16 mouse cellular contexts compared by ENCODE assay signal in the genomic region with DNA sequence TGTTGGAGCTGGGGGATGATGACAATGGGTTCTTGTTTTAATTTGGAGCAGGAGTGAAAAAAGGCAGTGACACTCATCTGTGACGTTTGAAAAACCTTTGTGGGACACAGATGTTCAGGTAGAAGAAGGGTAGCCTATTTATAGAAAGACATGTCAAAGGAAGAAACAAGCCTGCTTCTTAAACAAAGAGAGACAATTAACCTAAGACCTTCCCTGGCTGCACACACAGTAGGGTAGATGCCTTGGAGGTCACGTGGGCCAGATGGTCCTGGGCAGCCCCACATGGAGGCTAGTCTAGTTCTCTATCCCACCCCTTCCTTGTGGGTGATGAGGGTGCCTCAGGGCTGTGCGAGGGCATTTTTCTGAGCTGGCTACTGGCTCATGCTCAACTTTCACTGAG. TPM values are rescaled to one million over a fixed set of nuclear protein-coding genes. Genes with fewer than 3 reads are reported as not detected.
A peak's percentile ranks its signal among the peaks of the same experiment; 100 is the strongest.
DNase-seq lines count a peak whose midpoint lies in the region; ATAC-seq and TF ChIP-seq lines count a peak whose summit lies in the region.
"Had no signal": no experiment of that assay in that cellular context is flagged by ENCODE, and none has a peak within 500 bp of the region (broad histone marks: within the 10 kb centered on the region; RNA-seq: fewer than 3 reads in every experiment).

No protein-coding gene starts in this region.

- H3K9ac ChIP-seq in hindbrain, embryonic 11.5 days (ENCODE audit: low read depth, low read length): no peak overlapping the region
- no peak overlapping the region for H3K9ac ChIP-seq in hindbrain, embryonic 12.5 days
- H3K9ac ChIP-seq in heart, adult 2 months (ENCODE audit: low read depth, low read length): no peak overlapping the region

- no peak overlapping the region for H3K27ac ChIP-seq in hindbrain, embryonic 11.5 days (ENCODE audit: low read depth, low read length)
- H3K27ac ChIP-seq in hindbrain, embryonic 12.5 days: no peak overlapping the region
- peak overlapping the region; percentile 26 for H3K27ac ChIP-seq in spleen, adult 2 months (ENCODE audit: insufficient read depth, low read length)
- no peak overlapping the region for H3K27ac ChIP-seq in heart, adult 2 months

- ATAC-seq in hindbrain, embryonic 11.5 days (ENCODE audit: low FRiP score): peak; percentile 59; the same call in 1 of the 2 replicates
- ATAC-seq in hindbrain, embryonic 12.5 days (ENCODE audit: low FRiP score): no peak

- intact Hi-C loops in heart, adult 2 months (cut with DNase I): no loop called here
- intact Hi-C loops in left cerebral cortex, postnatal 4 days (cut with DNase I): no loop called here

- H3K36me3 ChIP-seq in hindbrain, embryonic 11.5 days (ENCODE audit: control insufficient read depth, insufficient read depth, low read length): no peaks in the 10 kb centered on the region
- H3K36me3 ChIP-seq in hindbrain, embryonic 12.5 days: no peaks in the 10 kb centered on the region
- no peaks in the 10 kb centered on the region for H3K36me3 ChIP-seq in spleen, adult 2 months (ENCODE audit: control insufficient read depth, insufficient read depth, low read length)
- H3K36me3 ChIP-seq in heart, adult 2 months (ENCODE audit: control insufficient read depth, insufficient read depth, low read length): no peaks in the 10 kb centered on the region

- H3K4me2 ChIP-seq in hindbrain, embryonic 11.5 days (replicated peaks; ENCODE audit: low read depth, low read length): no peak overlapping the region
- no peak overlapping the region for H3K4me2 ChIP-seq in hindbrain, embryonic 12.5 days (replicated peaks)
- H3K4me2 ChIP-seq: heart, embryonic 11.5 days; liver, embryonic 11.5 days had no signal

- no peak for TF ChIP-seq EP300 in heart, adult 2 months (IDR thresholded peaks at IDR 0.05; ENCODE audit: insufficient read depth, low read depth, low read length)

- no peaks in the 10 kb centered on the region for H3K27me3 ChIP-seq in hindbrain, embryonic 11.5 days (ENCODE audit: control insufficient read depth, insufficient read depth, low read length)
- H3K27me3 ChIP-seq in hindbrain, embryonic 12.5 days: no peaks in the 10 kb centered on the region
- no peaks in the 10 kb centered on the region for H3K27me3 ChIP-seq in spleen, adult 2 months (ENCODE audit: control insufficient read depth, insufficient read depth, low read length)
- no peaks in the 10 kb centered on the region for H3K27me3 ChIP-seq in heart, adult 2 months (ENCODE audit: control insufficient read depth, insufficient read depth, low read length)

- WGBS in hindbrain, embryonic 11.5 days: 28% methylated on average over 3 of the region's 3 CpGs
- WGBS in hindbrain, embryonic 12.5 days: 28% methylated on average over 3 of the region's 3 CpGs
- WGBS in spleen, adult 2 months: 37% methylated on average over 3 of the region's 3 CpGs
- WGBS in heart, adult 2 months: 71% methylated on average over 3 of the region's 3 CpGs

- no peak for DNase-seq in hindbrain, embryonic 11.5 days (ENCODE audit: low spot score)
- DNase-seq in spleen, adult 2 months (ENCODE audit: low read depth in 1 of 2, low spot score in 2 of 2): no peak
- no peak for DNase-seq in spleen, postnatal 14 days (ENCODE audit: low spot score in 2 of 2)
- DNase-seq in induced T-regulatory cell, adult 2 months (ENCODE audit: low read depth): peak; percentile 74
- DNase-seq in heart, adult 2 months: no peak
- no peak for DNase-seq in left cerebral cortex, postnatal 4 days
- no peak for DNase-seq in cerebellum, adult 9-10 months
- DNase-seq: cerebellum, adult 2 months; embryo, embryonic 11 days; kidney, adult 9 months; right cerebral cortex, postnatal 4 days had no signal

- 0 out of 2 replicates have a peak, but pooled peaks cover 2% of the 10 kb centered on the region for H3K4me1 ChIP-seq in hindbrain, embryonic 11.5 days (replicated peaks; ENCODE audit: control insufficient read depth, insufficient read depth, low read length)
- peaks cover 14% of the 10 kb centered on the region for H3K4me1 ChIP-seq in hindbrain, embryonic 12.5 days
- H3K4me1 ChIP-seq in spleen, adult 2 months (ENCODE audit: control insufficient read depth, insufficient read depth, insufficient read length): peaks cover 29% of the 10 kb centered on the region; the same call in 1 of the 2 replicates
- peaks cover 9% of the 10 kb centered on the region for H3K4me1 ChIP-seq in heart, adult 2 months (ENCODE audit: control insufficient read depth, insufficient read depth, low read length)

- TF ChIP-seq POLR2A in spleen, adult 2 months (IDR thresholded peaks at IDR 0.05; ENCODE audit: low read depth, low read length): no peak
- TF ChIP-seq POLR2A in heart, adult 2 months (IDR thresholded peaks at IDR 0.05; ENCODE audit: insufficient read depth, low read depth, low read length): no peak

- TF ChIP-seq CTCF in spleen, adult 2 months (IDR thresholded peaks at IDR 0.05; ENCODE audit: extremely low read depth, insufficient read depth, insufficient read length, insufficient replicate concordance): no peak
- TF ChIP-seq CTCF in heart, adult 2 months (IDR thresholded peaks at IDR 0.05): no peak

- no peaks in the 10 kb centered on the region for H3K79me2 ChIP-seq in heart, adult 2 months (replicated peaks; ENCODE audit: control insufficient read depth, insufficient read depth, low read length)

- H3K9me3 ChIP-seq in hindbrain, embryonic 11.5 days (ENCODE audit: control insufficient read depth, low read length): no peaks in the 10 kb centered on the region
- no peaks in the 10 kb centered on the region for H3K9me3 ChIP-seq in hindbrain, embryonic 12.5 days (replicated peaks)

- no peak overlapping the region for H3K4me3 ChIP-seq in hindbrain, embryonic 11.5 days (ENCODE audit: low read depth, low read length)
- H3K4me3 ChIP-seq in hindbrain, embryonic 12.5 days: no peak overlapping the region
- H3K4me3 ChIP-seq in spleen, adult 2 months (ENCODE audit: extremely low read depth, insufficient read depth, insufficient read length): no peak overlapping the region
- no peak overlapping the region for H3K4me3 ChIP-seq in heart, adult 2 months

RNA-seq across cellular contexts. Expression of gene Cd5, which starts 45.3 kb away (rescaled TPM):
- not detected in 2 replicates for polyA plus RNA-seq in hindbrain, embryonic 11.5 days (2014; fragmentation: Nextera tagmentation; extraction: Ambion mirVana)
- polyA plus RNA-seq in hindbrain, embryonic 12.5 days (2016; fragmentation: Nextera tagmentation; extraction: Ambion mirVana): 0.17 and 0.31 TPM in 2 replicates
- polyA plus RNA-seq in spleen, adult 2 months (2012; rRNA removed): 35.2 and 41.1 TPM in 2 replicates
- total RNA-seq in heart, adult 2 months (2021): under 1 TPM; 0.11 to 0.26 TPM
- 0.35 and 0.80 TPM in 2 replicates for polyA plus RNA-seq in heart, adult 2 months (2012; rRNA removed)
- not detected for total RNA-seq in left cerebral cortex, postnatal 4 days (2021)
- total RNA-seq: gastrocnemius, adult 18-20 months; left cerebral cortex, postnatal 25 days had no signal
- polyA plus RNA-seq: liver, embryonic 11.5 days had no signal

RNA-seq across cellular contexts. Expression of gene Cd6, which starts 45.8 kb away (rescaled TPM):
- polyA plus RNA-seq in hindbrain, embryonic 11.5 days (2014; fragmentation: Nextera tagmentation; extraction: Ambion mirVana): not detected in 2 replicates
- not detected in 2 replicates for polyA plus RNA-seq in hindbrain, embryonic 12.5 days (2016; fragmentation: Nextera tagmentation; extraction: Ambion mirVana)
- 41.0 and 47.0 TPM in 2 replicates for polyA plus RNA-seq in spleen, adult 2 months (2012; rRNA removed)
- under 1 TPM in 1 of 2 experiments, not detected in 1; 0.07 TPM for total RNA-seq in heart, adult 2 months (2021)
- polyA plus RNA-seq in heart, adult 2 months (2012; rRNA removed): 0.44 and 0.76 TPM in 2 replicates
- total RNA-seq in left cerebral cortex, postnatal 4 days (2021): not detected
- total RNA-seq: gastrocnemius, adult 18-20 months had no signal
- polyA plus RNA-seq: heart, embryonic 11.5 days; liver, embryonic 11.5 days had no signal

RNA-seq across cellular contexts. Expression of gene Slc15a3, which starts 55.5 kb away (rescaled TPM):
- 0.13 and 0.37 TPM in 2 replicates for polyA plus RNA-seq in hindbrain, embryonic 11.5 days (2014; fragmentation: Nextera tagmentation; extraction: Ambion mirVana)
- 0.26 and 0.51 TPM in 2 replicates for polyA plus RNA-seq in hindbrain, embryonic 12.5 days (2016; fragmentation: Nextera tagmentation; extraction: Ambion mirVana)
- 39.7 and 45.4 TPM in 2 replicates for polyA plus RNA-seq in spleen, adult 2 months (2012; rRNA removed)
- 1 to 10 TPM; 2.1 to 2.3 TPM for total RNA-seq in heart, adult 2 months (2021)
- polyA plus RNA-seq in heart, adult 2 months (2012; rRNA removed): 3.9 and 4.9 TPM in 2 replicates
- total RNA-seq in left cerebral cortex, postnatal 4 days (2021): 1 to 10 TPM in 1 of 2 experiments, under 1 TPM in 1; 0.82 to 1.2 TPM

Comparison
In these comparisons a context has a peak if more than half of its experiments do, and no peak if none do; other contexts are left out.
1. RNA of gene Cd5, which starts 45.3 kb away (polyA plus RNA-seq): 35.2 to 41.1 TPM in spleen, adult 2 months; 0.35 to 0.80 TPM in heart, adult 2 months, 0.17 to 0.31 TPM in hindbrain, embryonic 12.5 days and not detected in hindbrain, embryonic 11.5 days; every median in the first group is over 10 times any median in the second.
2. RNA of gene Cd6, which starts 45.8 kb away (polyA plus RNA-seq): 41.0 to 47.0 TPM in spleen, adult 2 months; 0.44 to 0.76 TPM in heart, adult 2 months, not detected in hindbrain, embryonic 11.5 days and not detected in hindbrain, embryonic 12.5 days; every median in the first group is over 10 times any median in the second.